8 mouse cellular contexts compared by ENCODE assay signal in the genomic region with DNA sequence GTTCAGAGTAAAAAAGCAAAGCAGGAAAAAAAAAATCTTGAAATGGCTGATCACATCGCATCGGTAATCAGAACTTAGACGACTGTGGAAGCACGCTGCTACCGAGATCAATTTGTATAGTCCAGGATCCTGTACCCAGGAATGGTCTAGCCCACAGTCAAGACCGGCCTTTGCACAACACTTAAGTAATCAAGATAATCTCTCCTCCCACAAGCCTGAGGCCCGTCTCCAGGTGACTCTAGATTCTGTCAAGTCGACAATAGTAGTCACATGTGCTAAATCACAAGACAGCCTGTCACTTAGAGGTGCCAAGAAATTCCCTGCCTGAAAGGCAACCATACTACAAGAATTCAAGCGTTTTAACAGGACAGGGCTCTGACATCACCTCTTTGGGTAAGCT. TPM values are rescaled to one million over a fixed set of nuclear protein-coding genes. Genes with fewer than 3 reads are reported as not detected.
A peak's percentile ranks its signal among the peaks of the same experiment; 100 is the strongest.
DNase-seq lines count a peak whose midpoint lies in the region; ATAC-seq lines count a peak whose summit lies in the region.

TSS of gene Diras2 (minus strand) at position 159 of the 400 bp plus-strand sequence.

- H3K4me2 ChIP-seq in embryonic facial prominence, embryonic 13.5 days = peak within 1 kb of the TSS; percentile 99
- peak within 1 kb of the TSS; percentile 95 for H3K4me2 ChIP-seq in intestine, embryonic 15.5 days (replicated peaks)
- H3K4me2 ChIP-seq in midbrain, embryonic 14.5 days (ENCODE audit: low read length) = peak within 1 kb of the TSS; percentile 79

- 42% methylated on average over 9 of the region's 9 CpGs for WGBS in embryonic facial prominence, embryonic 13.5 days
- 48% methylated on average over 9 of the region's 9 CpGs for WGBS in intestine, embryonic 15.5 days
- 58% methylated on average over 9 of the region's 9 CpGs for WGBS in midbrain, embryonic 14.5 days

- no peaks in the 10 kb centered on the region for H3K9me3 ChIP-seq in embryonic facial prominence, embryonic 13.5 days
- H3K9me3 ChIP-seq in intestine, embryonic 15.5 days = no peaks in the 10 kb centered on the region
- no peaks in the 10 kb centered on the region for H3K9me3 ChIP-seq in midbrain, embryonic 14.5 days (ENCODE audit: control insufficient read depth, low read length)

- peak within 1 kb of the TSS; percentile 69 for H3K9ac ChIP-seq in embryonic facial prominence, embryonic 13.5 days
- peak within 1 kb of the TSS; percentile 45 for H3K9ac ChIP-seq in intestine, embryonic 15.5 days
- peak within 1 kb of the TSS; percentile 68 for H3K9ac ChIP-seq in midbrain, embryonic 14.5 days (replicated peaks; ENCODE audit: low read length)

- H3K27ac ChIP-seq in embryonic facial prominence, embryonic 13.5 days = no peak within 1 kb of the TSS
- H3K27ac ChIP-seq in intestine, embryonic 15.5 days = no peak within 1 kb of the TSS
- H3K27ac ChIP-seq in midbrain, embryonic 14.5 days (replicated peaks; ENCODE audit: low read depth, low read length) = peak within 1 kb of the TSS; percentile 76

- H3K4me3 ChIP-seq in embryonic facial prominence, embryonic 13.5 days = peak within 1 kb of the TSS; percentile 54
- H3K4me3 ChIP-seq in intestine, embryonic 15.5 days (replicated peaks) = peak within 1 kb of the TSS; percentile 47
- peak within 1 kb of the TSS; percentile 50 for H3K4me3 ChIP-seq in midbrain, embryonic 14.5 days (replicated peaks; ENCODE audit: low read depth, low read length)

- no peaks in the 10 kb centered on the region for H3K36me3 ChIP-seq in embryonic facial prominence, embryonic 13.5 days
- no peaks in the 10 kb centered on the region for H3K36me3 ChIP-seq in intestine, embryonic 15.5 days
- no peaks in the 10 kb centered on the region for H3K36me3 ChIP-seq in midbrain, embryonic 14.5 days (ENCODE audit: control insufficient read depth, insufficient read depth, low read length)

- H3K27me3 ChIP-seq in embryonic facial prominence, embryonic 13.5 days = peaks cover 41% of the 10 kb centered on the region
- peaks cover 16% of the 10 kb centered on the region for H3K27me3 ChIP-seq in intestine, embryonic 15.5 days (replicated peaks)
- 0 out of 2 replicates have a peak, but pooled peaks cover 6% of the 10 kb centered on the region for H3K27me3 ChIP-seq in midbrain, embryonic 14.5 days (ENCODE audit: control insufficient read depth, insufficient read depth, low read length)

- no peak for DNase-seq in left cerebral cortex, adult 18-20 months (ENCODE audit: low spot score in 2 of 2)
- no peak for DNase-seq in left cerebral cortex, adult 11 months (ENCODE audit: low spot score)
- no peak for DNase-seq in midbrain, embryonic 14.5 days
- no peak for DNase-seq in urinary bladder, postnatal 25 days (ENCODE audit: low spot score)
- DNase-seq in kidney, postnatal 25 days = no peak
- no peak for DNase-seq in T-cell, adult 2 months (ENCODE audit: low spot score)

- no peak for ATAC-seq in embryonic facial prominence, embryonic 13.5 days (ENCODE audit: insufficient number of reproducible peaks, insufficient read depth, low FRiP score, low TSS enrichment, low read depth)
- ATAC-seq in intestine, embryonic 15.5 days = peak; percentile 76
- no peak for ATAC-seq in midbrain, embryonic 14.5 days (ENCODE audit: low FRiP score, low TSS enrichment)

- peaks cover 6% of the 10 kb centered on the region for H3K4me1 ChIP-seq in embryonic facial prominence, embryonic 13.5 days
- H3K4me1 ChIP-seq in intestine, embryonic 15.5 days (replicated peaks) = 0 out of 2 replicates have a peak, but pooled peaks cover 3% of the 10 kb centered on the region
- H3K4me1 ChIP-seq in midbrain, embryonic 14.5 days (ENCODE audit: control insufficient read depth, insufficient read depth, low read length) = 0 out of 2 replicates have a peak, but pooled peaks cover 5% of the 10 kb centered on the region

RNA-seq across cellular contexts. Expression of gene Diras2, which starts in this region (rescaled TPM):
- 100 to 1,000 TPM; 149 to 165 TPM for total RNA-seq in left cerebral cortex, adult 18-20 months (2021)
- 0.67 and 0.84 TPM in 2 replicates for polyA plus RNA-seq in embryonic facial prominence, embryonic 13.5 days (2015; fragmentation: Nextera tagmentation; extraction: Ambion mirVana)
- 0.48 and 0.58 TPM in 2 replicates for polyA plus RNA-seq in intestine, embryonic 15.5 days (2015; fragmentation: Nextera tagmentation; extraction: Ambion mirVana)
- polyA plus RNA-seq in midbrain, embryonic 14.5 days (2014; fragmentation: Nextera tagmentation; extraction: Ambion mirVana) = 3.9 and 5.7 TPM in 2 replicates

Comparison
In these comparisons a context has a peak if more than half of its experiments do, and no peak if none do; other contexts are left out.
1. Peak in ATAC-seq, H3K4me3 ChIP-seq, H3K9ac ChIP-seq and H3K4me2 ChIP-seq in intestine, embryonic 15.5 days; RNA of the gene not detected or under 1 TPM.